Mouse (Mus musculus) macrophage (primary cell): Measurements from ENCODE around the gene Gm14692. TPM values are rescaled to one million over a fixed set of nuclear protein-coding genes. Genes with fewer than 3 reads are reported as not detected.
"Not testable (repeated sequence)": the region's sequence is repeated elsewhere in the genome, so short reads cannot be mapped to it uniquely, and the experiment has no call there.

Source experiments
- H3K27ac ChIP-seq: fragments of 350-480 bp; formaldehyde crosslinking; 2 replicates; pipeline ENCODE4 v1.9.0; 2021
- H3K36me3 ChIP-seq: fragments of 350-480 bp; formaldehyde crosslinking; 2 replicates; pipeline ENCODE4 v1.9.0; 2021; ENCODE audit errors: inconsistent target
- H3K4me3 ChIP-seq: fragments of 350-480 bp; formaldehyde crosslinking; 2 replicates; pipeline ENCODE4 v1.9.0; 2021; ENCODE audit errors: inconsistent target
- H3K79me2 ChIP-seq: fragments of 350-480 bp; formaldehyde crosslinking; 2 replicates; pipeline ENCODE4 v1.9.0; 2021; ENCODE audit errors: inconsistent target
- WGBS: methylation state at CpG from one replicate; pipeline ENCODE4 v1.1.7; 2026; ENCODE audit warnings: inconsistent platforms; ENCODE audit not compliant: missing documents; 5-methylcytosine and 5-hydroxymethylcytosine counted together
- polyA plus RNA-seq: library from polyadenylated mRNA; stranded (reverse); fragments of 250-400 nt; gene quantifications from 3 replicates; pipeline ENCODE4 v1.2.4, GENCODE M21; 2018; ENCODE audit warnings: inconsistent platforms
- total RNA-seq, 78 experiments: library from RNA; depleted of rRNA; stranded (reverse); fragments of 250-400 nt; gene quantifications; 1 replicate in 9 of 78; 2 replicates in 24 of 78; 3 replicates in 43 of 78; 4 replicates in 2 of 78; pipeline ENCODE4 v1.2.4; 2018; ENCODE audit warnings: inconsistent platforms in 56 of 78

Gene Gm14692
- total RNA-seq (2018; cell fraction: chromatin; rRNA removed) = not detected
- not detected for total RNA-seq (2018; cell fraction: cytosol; rRNA removed)
- not detected for total RNA-seq (2018; cell fraction: nucleus; rRNA removed)
- not detected in 3 replicates for polyA plus RNA-seq

GRCm38 (mm10) chrX:67695398-67695797 lies at the start of gene Gm14692:
TSS of gene Gm14692 (plus strand) at chrX:67695698.
- H3K4me3 ChIP-seq, H3K27ac ChIP-seq, H3K79me2 ChIP-seq, H3K36me3 ChIP-seq: not testable (repeated sequence)
- WGBS = no CpG with 5 or more reads among the region's 10 CpGs

GRCm38 (mm10) chrX:67693462-67693861 lies 2.0 kb upstream of the Gm14692 start, which contains the start of gene Gm1140:
TSS of gene Gm1140 (minus strand) at chrX:67693562.
- not testable (repeated sequence) for H3K79me2 ChIP-seq, H3K4me3 ChIP-seq, H3K27ac ChIP-seq, H3K36me3 ChIP-seq
- no CpG with 5 or more reads among the region's 11 CpGs for WGBS

Other genes starting within 250 kb of the Gm14692 start
- not detected in 3 replicates for gene Gm1140, start 2.1 kb upstream of the Gm14692 start, polyA plus RNA-seq
- not detected in 3 replicates for gene 4933436I01Rik, start 225.8 kb downstream of the Gm14692 start, polyA plus RNA-seq